Mouse (Mus musculus) forebrain, embryonic 15.5 days (tissue): Measurements from ENCODE around the gene Olfr1342. TPM values are rescaled to one million over a fixed set of nuclear protein-coding genes. Genes with fewer than 3 reads are reported as not detected.

Experiments
- ATAC-seq: fragments of 200-750 bp; cut with Nextera tagmentation; replicated peaks from 2 replicates; pipeline ENCODE4 v1.8.0; 2017; ENCODE audit warnings: mild to moderate bottlenecking, moderate TSS enrichment, moderate library complexity
- H3K27ac ChIP-seq: fragments of 300-500 bp; sonication (generic); replicated peaks from 2 replicates; pipeline ENCODE4 v1.5.1; 2015; ENCODE audit warnings: mild to moderate bottlenecking, inconsistent platforms
- H3K27me3 ChIP-seq: fragments of 300-500 bp; sonication (generic); 2 replicates; pipeline ENCODE4 v1.6.1; 2015; ENCODE audit warnings: inconsistent platforms
- H3K36me3 ChIP-seq: fragments of 300-500 bp; sonication (generic); 2 replicates; pipeline ENCODE4 v1.6.1; 2015; ENCODE audit warnings: mild to moderate bottlenecking, inconsistent platforms
- H3K4me1 ChIP-seq: fragments of 300-500 bp; sonication (generic); 2 replicates; pipeline ENCODE4 v1.6.1; 2015; ENCODE audit warnings: inconsistent platforms
- H3K4me2 ChIP-seq: fragments of 300-500 bp; sonication (generic); replicated peaks from 2 replicates; pipeline ENCODE4 v1.6.1; 2015; ENCODE audit warnings: mild to moderate bottlenecking, inconsistent platforms
- H3K4me3 ChIP-seq: fragments of 300-500 bp; sonication (generic); 2 replicates; pipeline ENCODE4 v1.5.1; 2015; ENCODE audit warnings: mild to moderate bottlenecking, inconsistent platforms
- H3K9ac ChIP-seq: fragments of 300-500 bp; sonication (generic); replicated peaks from 2 replicates; pipeline ENCODE4 v1.6.1; 2015; ENCODE audit warnings: mild to moderate bottlenecking, inconsistent platforms
- H3K9me3 ChIP-seq: fragments of 300-500 bp; sonication (generic); 2 replicates; pipeline ENCODE4 v1.6.1; 2016; ENCODE audit warnings: inconsistent platforms
- WGBS: fragments of 180-500 bp; shearing (Covaris S2); methylation state at CpG from one replicate; pipeline ENCODE4 v1.1.7; 2015; ENCODE audit warnings: mixed read lengths; 5-methylcytosine and 5-hydroxymethylcytosine counted together
- polyA plus RNA-seq: library from polyadenylated mRNA; unstranded; fragments of >200 nt; fragmentation: Nextera tagmentation; extraction: Ambion mirVana; gene quantifications from 2 replicates; pipeline ENCODE4 v1.2.1, GENCODE M21; 2015

The Olfr1342 gene
- polyA plus RNA-seq, 1 experiment from 2014 or later: 0.06 TPM

DNA sequence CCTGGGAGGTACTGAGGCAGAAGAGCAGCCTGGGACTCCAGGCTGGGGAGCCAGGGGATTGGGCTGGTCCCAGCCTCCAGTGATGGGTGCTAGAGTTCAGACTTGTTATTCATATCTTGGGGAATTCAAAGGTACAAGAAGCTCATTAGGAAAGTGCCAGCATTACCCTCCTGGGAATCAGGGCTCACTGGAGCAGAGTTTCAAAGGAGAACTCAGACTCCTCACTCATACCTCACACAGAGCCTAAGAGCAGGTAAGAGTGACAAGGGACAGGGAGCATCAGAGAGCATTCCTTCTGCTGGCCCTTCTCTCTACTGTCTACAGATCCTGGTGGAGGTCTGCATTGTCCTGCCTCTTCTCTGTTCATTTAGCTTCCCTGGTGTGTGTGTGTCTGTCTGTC is 33.9 kb downstream of the Olfr1342 start, which contains the start of gene Olfr62:
Olfr62 (plus strand) TSS at position 301 of the 400 bp plus-strand sequence.
- no peaks in the 10 kb centered on the region for H3K4me1 ChIP-seq
- no peaks in the 10 kb centered on the region for H3K9me3 ChIP-seq
- no peaks in the 10 kb centered on the region for H3K36me3 ChIP-seq
- H3K27me3 ChIP-seq: no peaks in the 10 kb centered on the region
- ATAC-seq: no peak
- no peak within 1 kb of the TSS for H3K4me3 ChIP-seq
- no peak within 1 kb of the TSS for H3K9ac ChIP-seq
- H3K4me2 ChIP-seq: no peak within 1 kb of the TSS
- no peak within 1 kb of the TSS for H3K27ac ChIP-seq

DNA sequence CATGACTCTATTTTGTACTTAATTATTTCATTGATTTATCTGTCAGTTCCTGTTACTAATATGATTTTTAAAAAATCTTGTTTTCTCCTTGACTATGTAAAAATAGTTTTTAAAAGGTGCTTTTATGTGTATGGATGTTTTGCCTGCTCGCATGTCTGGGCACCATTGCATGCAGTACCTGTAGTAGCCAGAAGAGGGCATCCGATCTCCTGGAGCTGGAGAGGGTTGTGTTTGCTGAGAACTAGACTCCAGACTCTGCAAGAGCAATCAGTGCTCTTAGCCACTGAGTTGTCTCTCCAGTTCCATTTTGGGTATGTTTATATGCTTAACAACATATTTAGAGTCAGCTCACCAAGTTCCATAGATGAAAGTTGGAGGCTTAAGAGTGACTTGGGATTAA is 47.3 kb downstream of the Olfr1342 start:
- no peaks in the 10 kb centered on the region for H3K9me3 ChIP-seq
- ATAC-seq: no peak
- H3K4me1 ChIP-seq: no peaks in the 10 kb centered on the region
- H3K36me3 ChIP-seq: no peaks in the 10 kb centered on the region
- no peak overlapping the region for H3K4me2 ChIP-seq
- no peak overlapping the region for H3K4me3 ChIP-seq
- no peak overlapping the region for H3K27ac ChIP-seq
- H3K27me3 ChIP-seq: no peaks in the 10 kb centered on the region
- whole genome bisulfite sequencing: 12% methylated on average over 2 of the region's 2 CpGs
- no peak overlapping the region for H3K9ac ChIP-seq

DNA sequence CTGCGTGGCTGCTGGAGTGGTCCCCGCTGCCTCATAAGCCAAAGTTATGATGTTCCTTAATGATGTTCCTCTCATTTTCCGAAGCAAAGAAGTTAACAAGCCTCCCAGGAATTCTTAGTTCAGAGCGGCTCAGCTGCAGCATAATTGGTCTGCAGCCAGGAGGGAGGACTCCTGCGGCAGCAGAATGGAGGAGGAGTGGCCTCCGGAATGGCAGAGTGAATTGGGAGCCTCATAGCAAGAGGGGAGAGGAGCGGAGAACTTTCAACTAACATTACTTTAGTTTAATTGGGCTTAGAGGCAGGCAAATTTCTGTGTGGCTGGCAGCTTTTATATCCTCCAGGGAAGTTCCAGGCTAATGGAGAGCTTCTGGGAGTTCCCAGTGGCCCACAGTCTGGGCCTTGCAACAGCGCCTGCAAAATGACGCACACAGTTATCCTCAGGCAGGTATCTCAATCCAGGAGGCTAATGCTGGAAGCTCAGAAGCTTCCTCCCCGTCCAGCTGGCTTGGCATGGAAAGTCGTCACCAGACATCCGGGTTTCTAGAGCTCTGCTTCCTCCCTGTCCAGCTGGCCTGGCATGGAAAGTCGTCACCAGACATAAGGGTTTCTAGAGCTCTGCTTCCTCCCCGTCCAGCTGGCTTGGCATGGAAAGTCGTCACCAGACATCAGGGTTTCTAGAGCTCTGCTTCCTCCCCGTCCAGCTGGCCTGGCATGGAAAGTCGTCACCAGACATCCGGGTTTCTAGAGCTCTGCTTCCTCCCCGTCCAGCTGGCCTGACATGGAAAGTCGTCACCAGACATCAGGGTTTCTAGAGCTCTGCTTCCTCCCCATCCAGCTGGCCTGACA is 50.0 kb downstream of the Olfr1342 start:
- Histone ChIP-seq H3K9me3 (no peaks in the 10 kb centered on the region), H3K27me3 (no peaks in the 10 kb centered on the region), H3K36me3 (no peaks in the 10 kb centered on the region), H3K4me1 (no peaks in the 10 kb centered on the region), H3K4me3 (no peak overlapping the region), H3K27ac (no peak overlapping the region), H3K4me2 (no peak overlapping the region), H3K9ac (no peak overlapping the region)
- ATAC-seq: no peak
- 25% methylated on average over 20 of the region's 20 CpGs for WGBS

Other genes with a start within 250 kb of the Olfr1342 start
- 0.08 and 0.09 TPM in 2 replicates for gene Mpl, start 235.2 kb downstream of the Olfr1342 start, polyA plus RNA-seq
- 12.3 and 14.0 TPM in 2 replicates for gene Tie1, start 202.7 kb downstream of the Olfr1342 start, polyA plus RNA-seq
- not detected in 2 replicates for gene 2610528J11Rik, start 165.8 kb downstream of the Olfr1342 start, polyA plus RNA-seq
- gene Tmem125, start 148.7 kb downstream of the Olfr1342 start, polyA plus RNA-seq: 0.09 and 0.27 TPM in 2 replicates
- gene Cfap57, start 72.0 kb downstream of the Olfr1342 start, polyA plus RNA-seq: 0.52 and 0.73 TPM in 2 replicates
- gene Ebna1bp2, start 72.0 kb downstream of the Olfr1342 start, polyA plus RNA-seq: 140 and 150 TPM in 2 replicates
- gene Olfr62, start 33.8 kb downstream of the Olfr1342 start, polyA plus RNA-seq: not detected in 2 replicates
- gene Olfr1341, start 10.8 kb upstream of the Olfr1342 start, polyA plus RNA-seq: not detected in 2 replicates
- not detected in 2 replicates for gene Olfr1340, start 27.4 kb upstream of the Olfr1342 start, polyA plus RNA-seq
- gene Olfr1339, start 39.4 kb upstream of the Olfr1342 start, polyA plus RNA-seq: not detected in 2 replicates
- gene Olfr1338, start 66.0 kb upstream of the Olfr1342 start, polyA plus RNA-seq: not detected in 2 replicates
- gene Olfr1337, start 89.8 kb upstream of the Olfr1342 start, polyA plus RNA-seq: not detected in 2 replicates
- gene Olfr1335, start 117.2 kb upstream of the Olfr1342 start, polyA plus RNA-seq: not detected in 2 replicates
- gene Olfr1333, start 143.5 kb upstream of the Olfr1342 start, polyA plus RNA-seq: not detected in 2 replicates
- gene Olfr1331, start 171.9 kb upstream of the Olfr1342 start, polyA plus RNA-seq: not detected in 2 replicates
- not detected in 2 replicates for gene Olfr1330, start 195.8 kb upstream of the Olfr1342 start, polyA plus RNA-seq
- not detected in 2 replicates for gene Olfr1329, start 224.7 kb upstream of the Olfr1342 start, polyA plus RNA-seq
- not detected in 2 replicates for gene Olfr1328, start 245.9 kb upstream of the Olfr1342 start, polyA plus RNA-seq